Comparison of ENCODE assay signal across 11 mouse cellular contexts in genomic region chr5:51595644-51596043, GRCm38 (mm10). TPM values are rescaled to one million over a fixed set of nuclear protein-coding genes. Genes with fewer than 3 reads are reported as not detected.
DNase-seq lines count a peak whose midpoint lies in the region; ATAC-seq lines count a peak whose summit lies in the region.
"Had no signal": no experiment of that assay in that cellular context is flagged by ENCODE, and none has a peak within 500 bp of the region (broad histone marks: within the 10 kb centered on the region; RNA-seq: fewer than 3 reads in every experiment).

No protein-coding gene starts in this region.

- H3K9ac ChIP-seq in embryonic facial prominence, embryonic 15.5 days = no peak overlapping the region
- H3K9ac ChIP-seq: embryonic facial prominence, embryonic 12.5 days; hindbrain, embryonic 15.5 days had no signal

- WGBS in embryonic facial prominence, embryonic 15.5 days = 63% methylated on average over 9 of the region's 9 CpGs
- WGBS in hindbrain, embryonic 10.5 days = 86% methylated on average over 9 of the region's 9 CpGs

- DNase-seq in adrenal gland, adult (ENCODE audit: inconsistent age in 2 of 2, low spot score in 1 of 2) = peak; percentile 6 to 75
- no peak for DNase-seq in adrenal gland, postnatal 4 days (ENCODE audit: low spot score in 2 of 2)
- peak; percentile 80 for DNase-seq in adrenal gland, adult 2 months
- DNase-seq in kidney, postnatal 10 days = peak; percentile 57
- no peak for DNase-seq in layer of hippocampus, adult 11-12 months (ENCODE audit: low spot score)
- DNase-seq in hindbrain, embryonic 10.5 days (ENCODE audit: low spot score) = no peak
- DNase-seq in yolk sac, embryonic 10.5 days (ENCODE audit: low spot score) = no peak
- DNase-seq: liver had no signal

- no peak overlapping the region for H3K27ac ChIP-seq in embryonic facial prominence, embryonic 15.5 days (replicated peaks)
- no peak overlapping the region for H3K27ac ChIP-seq in hindbrain, embryonic 10.5 days
- H3K27ac ChIP-seq: embryonic facial prominence, embryonic 12.5 days; hindbrain, embryonic 15.5 days had no signal

- peak; percentile 34; the same call in 1 of the 2 replicates for ATAC-seq in embryonic facial prominence, embryonic 15.5 days (ENCODE audit: insufficient number of reproducible peaks, low FRiP score, low TSS enrichment, low read depth)

- H3K4me1 ChIP-seq in embryonic facial prominence, embryonic 15.5 days = peaks cover 14% of the 10 kb centered on the region; the same call in 1 of the 2 replicates
- H3K4me1 ChIP-seq in hindbrain, embryonic 10.5 days (replicated peaks) = peaks cover 8% of the 10 kb centered on the region; the same call in 1 of the 2 replicates

- no peak overlapping the region for H3K4me2 ChIP-seq in embryonic facial prominence, embryonic 15.5 days (replicated peaks)
- H3K4me2 ChIP-seq: embryonic facial prominence, embryonic 12.5 days; hindbrain, embryonic 15.5 days had no signal

- no peaks in the 10 kb centered on the region for H3K27me3 ChIP-seq in embryonic facial prominence, embryonic 15.5 days
- no peaks in the 10 kb centered on the region for H3K27me3 ChIP-seq in hindbrain, embryonic 10.5 days (ENCODE audit: insufficient read depth, poor library complexity, severe bottlenecking)
- H3K27me3 ChIP-seq: embryonic facial prominence, embryonic 12.5 days; hindbrain, embryonic 15.5 days had no signal

- H3K9me3 ChIP-seq in embryonic facial prominence, embryonic 15.5 days (replicated peaks) = no peaks in the 10 kb centered on the region
- H3K9me3 ChIP-seq in hindbrain, embryonic 10.5 days = no peaks in the 10 kb centered on the region
- H3K9me3 ChIP-seq: embryonic facial prominence, embryonic 12.5 days; hindbrain, embryonic 15.5 days had no signal

- no peaks in the 10 kb centered on the region for H3K36me3 ChIP-seq in embryonic facial prominence, embryonic 15.5 days
- no peaks in the 10 kb centered on the region for H3K36me3 ChIP-seq in hindbrain, embryonic 10.5 days
- H3K36me3 ChIP-seq: embryonic facial prominence, embryonic 12.5 days; hindbrain, embryonic 15.5 days had no signal

- H3K4me3 ChIP-seq in embryonic facial prominence, embryonic 15.5 days (replicated peaks) = no peak overlapping the region
- no peak overlapping the region for H3K4me3 ChIP-seq in hindbrain, embryonic 10.5 days
- H3K4me3 ChIP-seq: embryonic facial prominence, embryonic 12.5 days; hindbrain, embryonic 15.5 days had no signal

RNA-seq across cellular contexts. Expression of gene Ppargc1a, which starts 28.1 kb away (rescaled TPM):
- 10 to 100 TPM; 12.4 to 21.8 TPM for total RNA-seq in adrenal gland, postnatal 4 days (2021)
- 10 to 100 TPM; 12.1 to 28.2 TPM for total RNA-seq in adrenal gland, adult 2 months (2021)
- 0.43 and 0.56 TPM in 2 replicates for polyA plus RNA-seq in adrenal gland, adult 2 months (2012; rRNA removed)
- polyA plus RNA-seq in embryonic facial prominence, embryonic 15.5 days (2015; fragmentation: Nextera tagmentation; extraction: Ambion mirVana) = 4.1 and 6.0 TPM in 2 replicates
- polyA plus RNA-seq in hindbrain, embryonic 10.5 days (2016; fragmentation: Nextera tagmentation; extraction: Ambion mirVana) = 1.8 and 2.1 TPM in 2 replicates

Comparison
In these comparisons a context has a peak if more than half of its experiments do, and no peak if none do; other contexts are left out.
1. DNase-seq: peak in adrenal gland, adult (2 of 2), adrenal gland, adult 2 months (single experiment) and kidney, postnatal 10 days (single experiment); none in adrenal gland, postnatal 4 days (0 of 2), layer of hippocampus, adult 11-12 months (single experiment), hindbrain, embryonic 10.5 days (single experiment) and yolk sac, embryonic 10.5 days (single experiment).